Mouse (Mus musculus) C3H10T1/2 (cell line): ENCODE data around the gene Sept10. TPM values are rescaled to one million over a fixed set of nuclear protein-coding genes. Genes with fewer than 3 reads are reported as not detected.

Experiments used
- polyA plus RNA-seq, 2 experiments: library from polyadenylated mRNA; unstranded; fragments of >200 nt; fragmentation: generic; extraction: Trizol; gene quantifications; one replicate each; pipeline ENCODE4 v1.2.1; 2012; ENCODE audit warnings: missing spikeins in 2 of 2

The Sept10 gene
- 10 to 100 TPM in 1 of 2 experiments, under 1 TPM in 1; 0.68 to 10.2 TPM for polyA plus RNA-seq

GRCm38 (mm10) chr10:59221473-59222270 lies at the start of gene Sept10, which contains the start of gene Sowahc:
Gene Sept10, minus strand, starts transcription at chr10:59221847.
Gene Sowahc, plus strand, starts transcription at chr10:59221953.

Other genes starting within 250 kb of the Sept10 start
- 1 to 10 TPM in 1 of 2 experiments, under 1 TPM in 1; 0.21 to 1.7 TPM for gene Sowahc, start 106 bp upstream of the Sept10 start, polyA plus RNA-seq
- 10 to 100 TPM in 1 of 2 experiments, 1 to 10 TPM in 1; 9.2 to 51.3 TPM for gene P4ha1, start 101.4 kb upstream of the Sept10 start, polyA plus RNA-seq
- gene Gm10273, start 173.8 kb upstream of the Sept10 start, polyA plus RNA-seq: 1 to 10 TPM; 3.0 to 6.8 TPM
- not detected for gene Pla2g12b, start 181.8 kb upstream of the Sept10 start, polyA plus RNA-seq
- under 1 TPM; 0.04 to 0.18 TPM for gene Oit3, start 219.9 kb upstream of the Sept10 start, polyA plus RNA-seq